Mouse (Mus musculus): ENCODE results near the gene Efna3.

GRCm38 (mm10) chr3:89300514-89300913 lies 22.3 kb downstream of the Efna3 start:
- TF ChIP-seq CTCF (conservative IDR thresholded peaks at IDR 0.05; ENCODE audit: low read length), result no peak
- no peak for TF ChIP-seq POU5F1 (IDR thresholded peaks at IDR 0.05; ENCODE audit: borderline replicate concordance, low read length)
